Mouse (Mus musculus) megakaryocyte, adult 5-6 weeks (primary cell): ENCODE measurements at regions not wholly inside any gene's neighbourhood (a gene's known extent, or its start where the extent isn't known, plus 50 kb on each side); places are given as distances from the start of the nearest gene placed in this dataset.
A peak's percentile ranks its signal among the peaks of the same experiment; 100 is the strongest.

Source experiments
- ATAC-seq: 2 replicates; pipeline ENCODE4 v1.8.0; 2016; ENCODE audit warnings: mild to moderate bottlenecking, inconsistent platforms; ENCODE audit not compliant: poor library complexity, severe bottlenecking

GRCm38 (mm10) chr8:127885211-127885610 is 473.2 kb upstream of the Nrp1 start:
- no peak for ATAC-seq

- ATAC-seq = peak; percentile 80
Measured at GRCm38 (mm10) chr8:127885831-127886230, 472.6 kb upstream of the Nrp1 start.

GRCm38 (mm10) chr8:127890729-127891128 is 467.7 kb upstream of the Nrp1 start:
- ATAC-seq = no peak

GRCm38 (mm10) chr8:127894284-127894683 is 464.1 kb upstream of the Nrp1 start:
- ATAC-seq = no peak

- ATAC-seq = no peak
Measured at GRCm38 (mm10) chr8:127908436-127908835, 450.0 kb upstream of the Nrp1 start.

- ATAC-seq = peak; percentile 82
Measured at GRCm38 (mm10) chr8:127909580-127909979, 448.8 kb upstream of the Nrp1 start.

- ATAC-seq = no peak
Measured at GRCm38 (mm10) chr8:127914086-127914485, 444.3 kb upstream of the Nrp1 start.

GRCm38 (mm10) chr8:127914914-127915313 is 443.5 kb upstream of the Nrp1 start:
- ATAC-seq = no peak

- ATAC-seq = no peak
Measured at GRCm38 (mm10) chr8:127915591-127916028, 442.8 kb upstream of the Nrp1 start.

- ATAC-seq = no peak
Measured at GRCm38 (mm10) chr8:127921925-127922324, 436.5 kb upstream of the Nrp1 start.

GRCm38 (mm10) chr8:127923321-127923720 is 435.1 kb upstream of the Nrp1 start:
- ATAC-seq = no peak

GRCm38 (mm10) chr8:127932276-127932675 is 426.1 kb upstream of the Nrp1 start:
- ATAC-seq = no peak

- no peak for ATAC-seq
Measured at GRCm38 (mm10) chr8:127936792-127937435, 421.5 kb upstream of the Nrp1 start.

- ATAC-seq = peak; percentile 88
Measured at GRCm38 (mm10) chr8:127939284-127939985, 419.0 kb upstream of the Nrp1 start.

- no peak for ATAC-seq
Measured at GRCm38 (mm10) chr8:127939986-127940359, 418.4 kb upstream of the Nrp1 start.

- ATAC-seq = no peak
Measured at GRCm38 (mm10) chr8:127942319-127942718, 416.1 kb upstream of the Nrp1 start.

GRCm38 (mm10) chr8:127944955-127945498 is 413.4 kb upstream of the Nrp1 start:
- no peak for ATAC-seq

- no peak for ATAC-seq
Measured at GRCm38 (mm10) chr8:127957571-127957970, 400.8 kb upstream of the Nrp1 start.

- ATAC-seq = no peak
Measured at GRCm38 (mm10) chr8:127958351-127959044, 399.9 kb upstream of the Nrp1 start.

GRCm38 (mm10) chr8:127962862-127963261 is 395.5 kb upstream of the Nrp1 start:
- ATAC-seq = peak; percentile 40

GRCm38 (mm10) chr8:127963625-127964024 is 394.8 kb upstream of the Nrp1 start:
- ATAC-seq = no peak

- ATAC-seq = no peak
Measured at GRCm38 (mm10) chr8:127964801-127965200, 393.6 kb upstream of the Nrp1 start.
